Mouse (Mus musculus): Measurements from ENCODE around the gene Olfr49. TPM values are rescaled to one million over a fixed set of nuclear protein-coding genes. Genes with fewer than 3 reads are reported as not detected.

Olfr49 gene
- polyA plus RNA-seq, 1 experiment from 2014 or later = not detected

DNA sequence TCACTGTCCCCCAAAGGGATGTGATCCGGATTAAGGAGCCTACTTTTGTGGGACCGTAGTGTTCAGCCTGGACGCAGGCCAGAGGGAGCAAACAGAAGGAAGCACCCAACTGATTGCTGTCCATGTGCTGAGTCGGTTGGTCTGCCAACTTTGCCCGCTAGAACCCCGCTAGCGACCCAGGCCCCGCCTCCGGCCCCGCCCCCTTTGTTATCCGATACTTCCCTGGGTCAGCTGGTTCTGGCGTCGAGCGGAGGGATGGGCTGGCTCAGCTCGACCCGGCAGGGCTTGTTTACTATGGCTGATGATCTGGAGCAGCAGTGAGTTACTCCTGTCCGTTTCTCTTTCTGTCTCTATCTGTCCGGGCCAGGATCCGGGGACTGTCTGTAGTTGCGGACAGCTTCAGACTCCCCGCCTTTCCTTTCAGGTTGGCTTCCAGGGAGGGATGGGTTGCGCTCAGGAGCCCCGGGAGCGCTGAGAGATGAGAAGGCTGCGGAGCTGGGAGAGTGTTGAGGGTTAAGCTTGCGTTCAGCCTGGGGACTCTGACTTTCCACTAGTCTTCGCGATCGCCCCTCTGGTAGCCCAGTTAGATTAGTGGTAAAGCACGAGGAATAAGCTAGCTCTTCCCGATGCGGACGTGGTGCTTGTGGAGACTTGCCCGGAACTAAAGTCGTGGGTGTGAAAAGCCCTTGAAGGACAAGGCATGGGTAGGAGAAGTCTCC, 25.6 kb downstream of the Olfr49 start:
- under 1% methylated on average over 35 of the region's 35 CpGs for WGBS
- peak overlapping the region; percentile 70 for H3K4me3 ChIP-seq
- H3K27me3 ChIP-seq (ENCODE audit: insufficient read depth, poor library complexity, severe bottlenecking) = peaks cover 4% of the 10 kb centered on the region; the same call in 1 of the 2 replicates
- H3K4me1 ChIP-seq (replicated peaks) = peaks cover 27% of the 10 kb centered on the region
- H3K9me3 ChIP-seq = no peaks in the 10 kb centered on the region
- peak; percentile 92 for DNase-seq (ENCODE audit: low spot score)
- peak overlapping the region; percentile 84 for H3K27ac ChIP-seq
- H3K36me3 ChIP-seq = peaks cover 14% of the 10 kb centered on the region

DNA sequence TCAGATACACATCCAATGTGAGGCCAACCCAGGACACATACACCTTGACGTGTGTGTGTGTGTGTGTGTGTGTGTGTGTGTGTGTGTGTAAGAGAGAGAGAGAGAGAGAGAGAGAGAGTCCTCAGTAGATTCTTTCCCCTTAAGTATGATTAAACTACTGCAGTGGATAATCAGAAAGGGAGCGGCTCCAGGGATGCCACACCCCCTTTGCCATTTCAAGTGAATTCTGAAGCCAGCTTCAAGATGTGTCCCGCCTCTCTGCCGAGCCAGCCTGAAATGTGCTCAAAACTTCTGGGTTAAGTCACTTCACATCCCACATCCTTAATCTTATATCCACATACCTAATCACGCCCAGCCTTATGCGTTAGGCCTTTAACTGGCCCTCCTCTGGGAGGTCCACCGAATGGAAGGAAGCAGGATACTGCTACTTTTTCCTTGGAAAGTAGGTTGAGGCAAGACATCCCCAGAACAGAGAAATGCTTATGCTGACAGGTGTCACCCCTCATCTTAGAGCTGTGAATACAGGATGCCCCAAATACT, 26.5 kb downstream of the Olfr49 start:
- Histone ChIP-seq H3K27ac (no peak overlapping the region), H3K4me3 (no peak overlapping the region), H3K27me3 (ENCODE audit: insufficient read depth, poor library complexity, severe bottlenecking) (peaks cover 4% of the 10 kb centered on the region; the same call in 1 of the 2 replicates), H3K9me3 (no peaks in the 10 kb centered on the region), H3K36me3 (peaks cover 8% of the 10 kb centered on the region), H3K4me1 (replicated peaks) (peaks cover 28% of the 10 kb centered on the region)
- 63% methylated on average over 7 of the region's 7 CpGs for WGBS
- no peak for DNase-seq (ENCODE audit: low spot score)

GRCm38 (mm10) chr14:54254670-54255202, 30.0 kb downstream of the Olfr49 start:
- DNase-seq (ENCODE audit: low spot score) = no peak
- WGBS = 69% methylated on average over 12 of the region's 12 CpGs
- H3K27ac ChIP-seq = peak overlapping the region; percentile 90; the same call in 1 of the 2 replicates

GRCm38 (mm10) chr14:54253741-54254291, 30.9 kb downstream of the Olfr49 start, which contains the start of the genes Dad1 and Abhd4:
Gene Dad1, minus strand, starts transcription at chr14:54254104.
Gene Abhd4, plus strand, starts transcription at chr14:54254188.
- H3K27ac ChIP-seq = peak within 1 kb of the TSS; percentile 90
- peaks cover 36% of the 10 kb centered on the region for H3K4me1 ChIP-seq (replicated peaks)
- H3K27me3 ChIP-seq (ENCODE audit: insufficient read depth, poor library complexity, severe bottlenecking) = no peaks in the 10 kb centered on the region
- H3K4me3 ChIP-seq = peak within 1 kb of the TSS; percentile 61
- H3K9me3 ChIP-seq = no peaks in the 10 kb centered on the region
- DNase-seq (ENCODE audit: low spot score) = peak; percentile 98
- under 1% methylated on average over 39 of the region's 39 CpGs for WGBS
- H3K36me3 ChIP-seq = peaks cover 18% of the 10 kb centered on the region; the same call in 1 of the 2 replicates

More at GRCm38 (mm10) chr14:54254670-54255202, 30.0 kb downstream of the Olfr49 start:
- Histone ChIP-seq H3K27me3 (ENCODE audit: insufficient read depth, poor library complexity, severe bottlenecking) (no peaks in the 10 kb centered on the region), H3K9me3 (no peaks in the 10 kb centered on the region), H3K36me3 (peaks cover 10% of the 10 kb centered on the region; the same call in 1 of the 2 replicates), H3K4me1 (replicated peaks) (peaks cover 36% of the 10 kb centered on the region), H3K4me3 (peak overlapping the region; percentile 61)

DNA sequence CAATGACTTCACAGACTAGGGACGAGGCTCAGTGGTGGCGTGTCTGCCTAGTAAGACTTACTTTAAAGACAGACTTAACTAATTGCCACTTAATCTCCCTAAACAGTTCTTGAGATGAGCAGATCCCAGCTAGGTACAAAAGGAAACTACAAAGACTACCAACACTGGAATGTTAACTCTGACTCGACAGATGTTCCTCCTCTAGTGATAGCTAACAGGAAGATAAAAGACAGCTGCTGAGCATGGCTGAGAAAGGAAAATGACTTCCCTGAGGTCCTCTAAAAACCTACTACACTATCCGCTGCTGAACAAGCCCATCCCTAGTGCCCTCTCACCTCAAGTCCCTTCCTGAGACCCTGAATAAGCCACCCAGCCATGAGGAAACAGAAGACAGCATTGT, 34.6 kb downstream of the Olfr49 start:
- Histone ChIP-seq H3K4me1 (replicated peaks) (peaks cover 37% of the 10 kb centered on the region), H3K36me3 (peaks cover 50% of the 10 kb centered on the region), H3K27me3 (ENCODE audit: insufficient read depth, poor library complexity, severe bottlenecking) (no peaks in the 10 kb centered on the region), H3K27ac (no peak overlapping the region), H3K4me3 (no peak overlapping the region), H3K9me3 (no peaks in the 10 kb centered on the region)
- WGBS = 83% methylated on average over 4 of the region's 4 CpGs
- no peak for DNase-seq (ENCODE audit: low spot score)

DNA sequence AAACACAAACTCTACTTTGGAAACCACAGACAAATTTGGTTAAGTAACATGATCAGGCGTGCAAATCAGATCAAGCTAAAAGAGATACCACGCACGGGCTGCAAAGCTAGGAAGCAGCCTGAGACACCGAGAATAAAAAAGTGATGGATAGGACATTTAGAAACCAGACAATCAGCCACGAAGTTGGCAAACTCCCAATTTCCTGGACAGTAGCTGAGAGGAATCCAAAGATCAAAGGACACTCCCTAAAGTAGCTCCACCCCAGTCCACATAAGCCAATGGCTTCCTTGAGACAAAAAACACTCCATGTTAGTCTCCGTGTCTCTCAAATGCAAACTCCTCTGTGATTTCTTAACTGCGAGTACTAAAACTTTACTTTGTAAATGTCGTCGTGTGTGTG, 35.4 kb downstream of the Olfr49 start:
- Histone ChIP-seq H3K9me3 (no peaks in the 10 kb centered on the region), H3K27ac (no peak overlapping the region), H3K4me1 (replicated peaks) (peaks cover 30% of the 10 kb centered on the region), H3K4me3 (no peak overlapping the region), H3K27me3 (ENCODE audit: insufficient read depth, poor library complexity, severe bottlenecking) (no peaks in the 10 kb centered on the region), H3K36me3 (peaks cover 54% of the 10 kb centered on the region)
- WGBS = 71% methylated on average over 9 of the region's 9 CpGs
- no peak for DNase-seq (ENCODE audit: low spot score)

DNA sequence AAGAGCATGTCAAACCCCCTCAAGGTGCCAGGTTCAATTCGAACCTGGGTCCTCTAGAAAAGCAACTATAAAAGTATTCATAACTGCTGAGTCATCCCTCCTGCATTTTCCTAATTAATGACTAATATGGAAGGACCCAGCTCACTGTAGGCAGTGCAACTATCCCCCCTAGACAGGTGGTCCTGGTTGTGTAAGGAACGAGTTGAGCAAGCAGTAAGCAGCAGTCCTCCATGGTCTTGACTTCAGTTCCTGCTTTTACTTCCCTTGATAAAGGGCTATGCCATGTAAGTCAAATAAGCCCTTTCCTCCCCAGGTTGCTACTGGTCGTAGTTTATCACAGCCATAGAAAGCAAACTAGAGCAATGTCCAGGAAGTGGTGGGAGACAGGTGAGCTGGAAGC, 38.5 kb downstream of the Olfr49 start:
- H3K36me3 ChIP-seq = peaks cover 76% of the 10 kb centered on the region
- 89% methylated on average over 3 of the region's 3 CpGs for WGBS

DNA sequence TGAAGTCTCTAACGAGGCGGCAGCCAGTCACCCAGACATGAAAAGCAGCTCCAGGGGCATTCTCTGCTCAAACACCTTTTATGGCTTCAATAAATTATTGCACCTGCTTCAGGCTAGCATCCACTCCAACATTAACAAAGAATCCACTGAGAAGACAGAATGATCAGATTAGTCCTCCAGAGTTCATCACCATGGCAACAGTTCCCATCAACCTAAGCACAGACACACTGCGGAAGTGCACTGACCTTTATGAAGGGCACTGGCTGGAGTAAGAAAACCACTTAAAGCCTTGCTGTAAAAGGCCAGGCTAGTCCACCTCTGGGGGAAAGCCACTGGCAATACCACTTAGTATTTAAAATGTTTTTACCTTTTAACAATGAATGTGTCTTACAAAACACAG, 40.6 kb downstream of the Olfr49 start:
- Histone ChIP-seq H3K27ac (no peak overlapping the region), H3K9me3 (peaks cover 5% of the 10 kb centered on the region; the same call in 1 of the 2 replicates), H3K36me3 (peaks cover 73% of the 10 kb centered on the region), H3K4me1 (replicated peaks) (peaks cover 7% of the 10 kb centered on the region; the same call in 1 of the 2 replicates), H3K27me3 (ENCODE audit: insufficient read depth, poor library complexity, severe bottlenecking) (no peaks in the 10 kb centered on the region), H3K4me3 (no peak overlapping the region)
- 83% methylated on average over 3 of the region's 3 CpGs for WGBS
- no peak for DNase-seq (ENCODE audit: low spot score)

More for the DNA sequence above, 38.5 kb downstream of the Olfr49 start:
- no peak for DNase-seq (ENCODE audit: low spot score)
- no peak overlapping the region for H3K27ac ChIP-seq
- peaks cover 17% of the 10 kb centered on the region; the same call in 1 of the 2 replicates for H3K4me1 ChIP-seq (replicated peaks)
- H3K4me3 ChIP-seq = no peak overlapping the region
- peaks cover 5% of the 10 kb centered on the region; the same call in 1 of the 2 replicates for H3K9me3 ChIP-seq
- no peaks in the 10 kb centered on the region for H3K27me3 ChIP-seq (ENCODE audit: insufficient read depth, poor library complexity, severe bottlenecking)

GRCm38 (mm10) chr14:54240542-54240941, 44.2 kb downstream of the Olfr49 start:
- Histone ChIP-seq H3K36me3 (peaks cover 62% of the 10 kb centered on the region), H3K27me3 (ENCODE audit: insufficient read depth, poor library complexity, severe bottlenecking) (no peaks in the 10 kb centered on the region), H3K4me1 (replicated peaks) (no peaks in the 10 kb centered on the region), H3K27ac (no peak overlapping the region), H3K4me3 (no peak overlapping the region), H3K9me3 (peaks cover 5% of the 10 kb centered on the region; the same call in 1 of the 2 replicates)
- no peak for DNase-seq (ENCODE audit: low spot score)
- 86% methylated on average over 5 of the region's 5 CpGs for WGBS

- peaks cover 68% of the 10 kb centered on the region for H3K36me3 ChIP-seq
- H3K9me3 ChIP-seq = peaks cover 5% of the 10 kb centered on the region; the same call in 1 of the 2 replicates
- H3K4me3 ChIP-seq = no peak overlapping the region
- 23% methylated on average over 7 of the region's 7 CpGs for WGBS
- no peaks in the 10 kb centered on the region for H3K27me3 ChIP-seq (ENCODE audit: insufficient read depth, poor library complexity, severe bottlenecking)
- no peak overlapping the region for H3K27ac ChIP-seq
- H3K4me1 ChIP-seq (replicated peaks) = peaks cover 6% of the 10 kb centered on the region; the same call in 1 of the 2 replicates
- DNase-seq (ENCODE audit: low spot score) = peak; percentile 76
These were observed 45.6 kb downstream of the Olfr49 start for GRCm38 (mm10) chr14:54239002-54239736.

DNA sequence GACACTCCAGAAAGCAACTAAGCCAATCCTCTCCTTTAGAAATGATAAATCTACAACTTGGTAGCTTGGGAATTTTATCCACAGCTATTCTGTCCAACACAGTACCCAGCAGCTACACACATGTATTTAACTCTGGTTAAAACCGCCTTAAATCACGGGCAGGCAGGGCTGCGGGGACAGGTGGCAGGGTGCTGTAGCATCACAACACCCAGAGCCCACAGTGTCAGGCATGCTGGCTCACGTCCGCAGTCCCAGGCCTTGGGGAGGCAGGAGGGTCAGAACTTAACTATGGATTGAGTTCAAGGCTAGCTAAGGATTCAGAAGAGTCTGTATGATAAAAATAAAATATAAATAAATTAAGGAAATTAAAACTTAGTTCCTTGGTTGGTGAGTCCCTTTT, 47.9 kb downstream of the Olfr49 start:
- Histone ChIP-seq H3K4me1 (replicated peaks) (peaks cover 19% of the 10 kb centered on the region), H3K9me3 (peaks cover 3% of the 10 kb centered on the region; the same call in 1 of the 2 replicates), H3K36me3 (peaks cover 53% of the 10 kb centered on the region), H3K27me3 (ENCODE audit: insufficient read depth, poor library complexity, severe bottlenecking) (no peaks in the 10 kb centered on the region), H3K4me3 (no peak overlapping the region), H3K27ac (no peak overlapping the region)
- DNase-seq (ENCODE audit: low spot score) = no peak
- 90% methylated on average over 5 of the region's 5 CpGs for WGBS

GRCm38 (mm10) chr14:54235825-54236540, 48.8 kb downstream of the Olfr49 start:
- no peak for DNase-seq (ENCODE audit: low spot score)
- peaks cover 44% of the 10 kb centered on the region for H3K36me3 ChIP-seq
- no peak overlapping the region for H3K27ac ChIP-seq
- H3K9me3 ChIP-seq = no peaks in the 10 kb centered on the region
- no peak overlapping the region for H3K4me3 ChIP-seq
- no peaks in the 10 kb centered on the region for H3K27me3 ChIP-seq (ENCODE audit: insufficient read depth, poor library complexity, severe bottlenecking)
- H3K4me1 ChIP-seq (replicated peaks) = peaks cover 22% of the 10 kb centered on the region
- WGBS = 83% methylated on average over 5 of the region's 5 CpGs

Measured in hindbrain, embryonic 10.5 days (tissue).